Mouse (Mus musculus): ENCODE measurements around the gene Ifi47. TPM values are rescaled to one million over a fixed set of nuclear protein-coding genes. Genes with fewer than 3 reads are reported as not detected.

Ifi47 gene
- polyA plus RNA-seq, 1 experiment from 2014 or later: 2.1 TPM

GRCm38 (mm10) chr11:49077012-49077411, 625 bp downstream of the Ifi47 start:
- 67% methylated on average over 1 of the region's 1 CpGs for WGBS
- H3K4me3 ChIP-seq (ENCODE audit: low read depth, low read length): no peak overlapping the region
- H3K4me2 ChIP-seq (ENCODE audit: low read length): no peak overlapping the region
- H3K27me3 ChIP-seq (replicated peaks; ENCODE audit: control insufficient read depth, insufficient read depth, low read length): no peaks in the 10 kb centered on the region
- H3K27ac ChIP-seq (ENCODE audit: low read depth): no peak overlapping the region
- H3K9ac ChIP-seq (ENCODE audit: low read length): no peak overlapping the region
- no peaks in the 10 kb centered on the region for H3K36me3 ChIP-seq (ENCODE audit: control insufficient read depth, insufficient read depth, low read length)
- no peak for ATAC-seq (replicated peaks; ENCODE audit: low FRiP score, low TSS enrichment, low read depth)
- no peaks in the 10 kb centered on the region for H3K4me1 ChIP-seq (replicated peaks; ENCODE audit: control insufficient read depth, insufficient read depth, low read length)
- H3K9me3 ChIP-seq (ENCODE audit: control insufficient read depth, low read length): no peaks in the 10 kb centered on the region
- DNase-seq (ENCODE audit: low spot score): no peak

DNA sequence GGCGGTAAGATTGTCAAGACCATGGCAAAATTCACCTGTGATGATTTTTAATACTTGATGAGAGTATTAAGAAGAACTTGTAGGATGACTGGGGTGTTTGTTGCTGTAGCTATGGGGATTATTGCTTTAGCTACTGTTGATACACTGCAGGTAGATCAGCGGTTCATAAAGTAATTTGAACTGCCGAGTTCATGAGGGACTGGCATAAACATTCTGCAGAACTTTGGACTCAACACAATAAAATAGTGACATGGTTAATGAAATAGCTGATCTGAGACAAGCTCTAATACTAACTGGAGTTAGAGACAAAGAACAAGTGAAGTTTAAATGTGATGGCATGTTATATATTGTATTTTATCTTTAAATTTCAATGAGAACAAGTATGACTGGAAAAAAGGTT, 2.3 kb downstream of the Ifi47 start:
- DNase-seq (ENCODE audit: low spot score) (no peak), ATAC-seq (replicated peaks; ENCODE audit: low FRiP score, low TSS enrichment, low read depth) (no peak)
- no peak overlapping the region for H3K27ac ChIP-seq (ENCODE audit: low read depth)
- 54% methylated on average over 3 of the region's 3 CpGs for WGBS
- H3K4me1 ChIP-seq (replicated peaks; ENCODE audit: control insufficient read depth, insufficient read depth, low read length): no peaks in the 10 kb centered on the region
- no peaks in the 10 kb centered on the region for H3K27me3 ChIP-seq (replicated peaks; ENCODE audit: control insufficient read depth, insufficient read depth, low read length)
- H3K36me3 ChIP-seq (ENCODE audit: control insufficient read depth, insufficient read depth, low read length): no peaks in the 10 kb centered on the region
- no peaks in the 10 kb centered on the region for H3K9me3 ChIP-seq (ENCODE audit: control insufficient read depth, low read length)
- no peak overlapping the region for H3K4me3 ChIP-seq (ENCODE audit: low read depth, low read length)
- H3K9ac ChIP-seq (ENCODE audit: low read length): no peak overlapping the region
- H3K4me2 ChIP-seq (ENCODE audit: low read length): no peak overlapping the region

DNA sequence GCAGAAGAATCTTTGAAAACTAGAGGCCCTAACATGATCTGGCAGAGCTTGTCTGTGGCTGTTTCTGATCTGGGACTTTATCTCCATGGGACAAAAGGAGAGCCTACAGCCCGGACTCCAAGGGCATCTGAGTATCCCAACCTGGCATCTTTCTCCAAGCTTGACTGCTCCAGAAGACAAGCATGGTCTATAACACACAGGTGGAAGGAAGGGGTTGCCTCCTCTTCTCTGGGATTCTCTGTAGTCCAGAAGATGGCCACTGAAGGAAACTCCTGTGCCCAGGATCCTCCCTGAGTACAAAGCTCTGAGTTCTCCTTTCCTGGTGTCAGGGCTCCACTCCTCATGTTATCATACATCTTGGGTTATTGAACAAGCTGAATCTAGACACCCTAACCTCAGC, 4.2 kb downstream of the Ifi47 start:
- ATAC-seq (replicated peaks; ENCODE audit: low FRiP score, low TSS enrichment, low read depth): no peak
- H3K9ac ChIP-seq (ENCODE audit: low read length): no peak overlapping the region
- H3K4me3 ChIP-seq (ENCODE audit: low read depth, low read length): no peak overlapping the region
- no peak overlapping the region for H3K4me2 ChIP-seq (ENCODE audit: low read length)
- no peak for DNase-seq (ENCODE audit: low spot score)
- H3K36me3 ChIP-seq (ENCODE audit: control insufficient read depth, insufficient read depth, low read length): no peaks in the 10 kb centered on the region
- H3K27me3 ChIP-seq (replicated peaks; ENCODE audit: control insufficient read depth, insufficient read depth, low read length): no peaks in the 10 kb centered on the region
- H3K4me1 ChIP-seq (replicated peaks; ENCODE audit: control insufficient read depth, insufficient read depth, low read length): 0 out of 2 replicates have a peak, but pooled peaks cover 3% of the 10 kb centered on the region
- 93% methylated on average over 1 of the region's 1 CpGs for WGBS
- no peak overlapping the region for H3K27ac ChIP-seq (ENCODE audit: low read depth)
- H3K9me3 ChIP-seq (ENCODE audit: control insufficient read depth, low read length): no peaks in the 10 kb centered on the region

- Histone ChIP-seq H3K9ac (ENCODE audit: low read length) (no peak overlapping the region), H3K36me3 (ENCODE audit: control insufficient read depth, insufficient read depth, low read length) (no peaks in the 10 kb centered on the region), H3K9me3 (ENCODE audit: control insufficient read depth, low read length) (no peaks in the 10 kb centered on the region), H3K4me1 (replicated peaks; ENCODE audit: control insufficient read depth, insufficient read depth, low read length) (0 out of 2 replicates have a peak, but pooled peaks cover 3% of the 10 kb centered on the region), H3K4me3 (ENCODE audit: low read depth, low read length) (no peak overlapping the region), H3K4me2 (ENCODE audit: low read length) (no peak overlapping the region), H3K27ac (ENCODE audit: low read depth) (no peak overlapping the region), H3K27me3 (replicated peaks; ENCODE audit: control insufficient read depth, insufficient read depth, low read length) (no peaks in the 10 kb centered on the region)
- no peak for DNase-seq (ENCODE audit: low spot score)
- WGBS: 73% methylated on average over 4 of the region's 4 CpGs
- no peak for ATAC-seq (replicated peaks; ENCODE audit: low FRiP score, low TSS enrichment, low read depth)
These were observed 5.0 kb downstream of the Ifi47 start for GRCm38 (mm10) chr11:49081356-49081755.

DNA sequence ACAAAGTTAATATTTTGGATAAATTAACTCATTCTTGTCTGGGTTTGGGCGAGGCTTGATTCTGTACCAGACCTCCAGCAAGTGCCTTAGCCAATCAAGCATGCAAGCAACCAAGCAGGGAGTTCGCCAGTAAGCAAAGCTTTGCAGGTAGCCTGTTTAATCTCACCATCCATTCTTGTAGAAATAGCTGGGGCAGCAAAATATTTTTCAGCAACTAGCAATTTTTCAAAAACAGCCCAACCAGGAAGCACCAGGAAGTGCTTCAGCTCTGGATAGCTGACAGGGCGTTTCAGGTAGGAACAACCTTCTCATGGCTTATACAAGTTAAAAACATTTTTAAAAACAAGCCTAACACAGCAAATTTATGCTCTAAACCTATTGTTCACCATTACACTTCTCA, 5.5 kb downstream of the Ifi47 start:
- 63% methylated on average over 3 of the region's 3 CpGs for WGBS

DNA sequence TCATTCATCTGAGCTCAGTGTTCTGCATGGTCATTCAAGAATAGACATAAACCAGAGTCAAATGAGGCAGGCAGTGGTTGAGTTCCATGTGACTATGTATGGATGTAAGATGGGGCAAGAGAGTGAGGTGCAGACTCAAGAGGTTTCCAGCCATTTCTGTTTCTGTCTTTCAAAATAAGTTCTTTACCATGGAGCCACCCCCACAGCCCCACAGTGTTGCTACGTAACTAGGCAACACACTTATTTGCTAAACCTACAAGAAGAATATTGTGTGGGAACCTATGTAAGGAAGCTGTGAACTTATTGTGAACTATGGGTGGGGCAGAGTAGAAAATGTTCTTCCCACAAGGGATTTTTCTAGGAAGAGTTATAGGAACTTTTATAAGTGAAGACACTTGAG, 6.8 kb downstream of the Ifi47 start:
- WGBS: 76% methylated on average over 1 of the region's 1 CpGs
- ATAC-seq (replicated peaks; ENCODE audit: low FRiP score, low TSS enrichment, low read depth) (no peak), DNase-seq (ENCODE audit: low spot score) (no peak)
- no peaks in the 10 kb centered on the region for H3K9me3 ChIP-seq (ENCODE audit: control insufficient read depth, low read length)
- no peak overlapping the region for H3K4me2 ChIP-seq (ENCODE audit: low read length)
- H3K9ac ChIP-seq (ENCODE audit: low read length): no peak overlapping the region
- H3K27me3 ChIP-seq (replicated peaks; ENCODE audit: control insufficient read depth, insufficient read depth, low read length): no peaks in the 10 kb centered on the region
- 0 out of 2 replicates have a peak, but pooled peaks cover 8% of the 10 kb centered on the region for H3K4me1 ChIP-seq (replicated peaks; ENCODE audit: control insufficient read depth, insufficient read depth, low read length)
- H3K36me3 ChIP-seq (ENCODE audit: control insufficient read depth, insufficient read depth, low read length): no peaks in the 10 kb centered on the region
- H3K4me3 ChIP-seq (ENCODE audit: low read depth, low read length): no peak overlapping the region
- no peak overlapping the region for H3K27ac ChIP-seq (ENCODE audit: low read depth)

More for the DNA sequence above, 5.5 kb downstream of the Ifi47 start:
- no peak for ATAC-seq (replicated peaks; ENCODE audit: low FRiP score, low TSS enrichment, low read depth)
- no peaks in the 10 kb centered on the region for H3K36me3 ChIP-seq (ENCODE audit: control insufficient read depth, insufficient read depth, low read length)
- no peak overlapping the region for H3K4me2 ChIP-seq (ENCODE audit: low read length)
- no peak overlapping the region for H3K27ac ChIP-seq (ENCODE audit: low read depth)
- H3K27me3 ChIP-seq (replicated peaks; ENCODE audit: control insufficient read depth, insufficient read depth, low read length): no peaks in the 10 kb centered on the region
- H3K9ac ChIP-seq (ENCODE audit: low read length): no peak overlapping the region
- 0 out of 2 replicates have a peak, but pooled peaks cover 3% of the 10 kb centered on the region for H3K4me1 ChIP-seq (replicated peaks; ENCODE audit: control insufficient read depth, insufficient read depth, low read length)
- no peak overlapping the region for H3K4me3 ChIP-seq (ENCODE audit: low read depth, low read length)
- no peaks in the 10 kb centered on the region for H3K9me3 ChIP-seq (ENCODE audit: control insufficient read depth, low read length)
- DNase-seq (ENCODE audit: low spot score): no peak

DNA sequence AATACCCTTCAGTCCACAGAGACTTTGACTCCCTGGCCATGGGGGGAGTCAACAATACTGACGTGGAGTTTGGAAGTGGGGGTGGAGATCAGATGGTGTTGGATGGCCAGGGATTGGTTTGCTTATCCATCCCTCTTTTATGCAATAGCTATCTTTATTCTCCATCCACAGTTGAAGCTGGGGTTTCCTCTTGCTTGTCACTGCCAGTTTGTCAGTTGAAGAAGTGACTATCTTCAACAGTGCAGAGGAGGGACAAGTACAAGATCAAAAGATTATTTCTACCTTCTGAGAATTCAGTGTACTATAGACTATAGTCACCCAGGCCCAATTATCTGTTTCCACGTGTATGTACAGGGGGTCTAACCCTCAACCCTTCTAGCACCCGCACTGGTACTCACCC, 7.4 kb downstream of the Ifi47 start:
- H3K27me3 ChIP-seq (replicated peaks; ENCODE audit: control insufficient read depth, insufficient read depth, low read length): no peaks in the 10 kb centered on the region
- H3K4me3 ChIP-seq (ENCODE audit: low read depth, low read length): no peak overlapping the region
- H3K4me2 ChIP-seq (ENCODE audit: low read length): no peak overlapping the region
- 75% methylated on average over 3 of the region's 3 CpGs for WGBS
- ATAC-seq (replicated peaks; ENCODE audit: low FRiP score, low TSS enrichment, low read depth) (no peak), DNase-seq (ENCODE audit: low spot score) (no peak)
- H3K9me3 ChIP-seq (ENCODE audit: control insufficient read depth, low read length): no peaks in the 10 kb centered on the region
- H3K9ac ChIP-seq (ENCODE audit: low read length): no peak overlapping the region
- no peak overlapping the region for H3K27ac ChIP-seq (ENCODE audit: low read depth)
- peaks cover 13% of the 10 kb centered on the region; the same call in 1 of the 2 replicates for H3K4me1 ChIP-seq (replicated peaks; ENCODE audit: control insufficient read depth, insufficient read depth, low read length)
- no peaks in the 10 kb centered on the region for H3K36me3 ChIP-seq (ENCODE audit: control insufficient read depth, insufficient read depth, low read length)

DNA sequence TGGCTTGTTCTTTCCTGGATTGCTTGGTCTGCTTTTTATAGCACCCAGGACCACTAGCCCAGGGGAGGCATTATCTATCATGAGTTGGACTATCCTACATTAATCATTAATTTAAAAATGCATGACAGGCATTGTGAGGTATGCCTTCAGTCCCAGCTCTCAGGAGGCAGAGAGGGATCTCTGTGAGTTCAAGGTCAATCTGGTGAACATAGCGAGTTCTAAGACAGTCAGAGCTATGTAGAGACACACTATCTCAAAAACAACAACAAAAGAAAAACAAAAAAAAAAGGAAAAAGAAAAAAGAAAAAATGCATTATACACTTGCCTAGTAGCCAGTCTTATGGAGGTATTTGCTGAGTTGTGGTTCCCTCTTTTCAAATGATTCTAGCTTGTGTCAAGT, 8.0 kb downstream of the Ifi47 start:
- Histone ChIP-seq H3K4me1 (replicated peaks; ENCODE audit: control insufficient read depth, insufficient read depth, low read length) (peaks cover 14% of the 10 kb centered on the region; the same call in 1 of the 2 replicates), H3K9me3 (ENCODE audit: control insufficient read depth, low read length) (no peaks in the 10 kb centered on the region), H3K36me3 (ENCODE audit: control insufficient read depth, insufficient read depth, low read length) (no peaks in the 10 kb centered on the region), H3K9ac (ENCODE audit: low read length) (no peak overlapping the region), H3K4me3 (ENCODE audit: low read depth, low read length) (no peak overlapping the region), H3K27ac (ENCODE audit: low read depth) (no peak overlapping the region), H3K4me2 (ENCODE audit: low read length) (no peak overlapping the region), H3K27me3 (replicated peaks; ENCODE audit: control insufficient read depth, insufficient read depth, low read length) (no peaks in the 10 kb centered on the region)
- 59% methylated on average over 1 of the region's 1 CpGs for WGBS
- ATAC-seq (replicated peaks; ENCODE audit: low FRiP score, low TSS enrichment, low read depth) (no peak), DNase-seq (ENCODE audit: low spot score) (no peak)

GRCm38 (mm10) chr11:49084875-49085274, 8.5 kb downstream of the Ifi47 start:
- ATAC-seq (replicated peaks; ENCODE audit: low FRiP score, low TSS enrichment, low read depth): no peak
- H3K9ac ChIP-seq (ENCODE audit: low read length): no peak overlapping the region
- H3K36me3 ChIP-seq (ENCODE audit: control insufficient read depth, insufficient read depth, low read length): no peaks in the 10 kb centered on the region
- H3K27me3 ChIP-seq (replicated peaks; ENCODE audit: control insufficient read depth, insufficient read depth, low read length): no peaks in the 10 kb centered on the region
- H3K4me2 ChIP-seq (ENCODE audit: low read length): no peak overlapping the region
- no peak for DNase-seq (ENCODE audit: low spot score)
- no peak overlapping the region for H3K27ac ChIP-seq (ENCODE audit: low read depth)
- H3K4me1 ChIP-seq (replicated peaks; ENCODE audit: control insufficient read depth, insufficient read depth, low read length): peaks cover 14% of the 10 kb centered on the region; the same call in 1 of the 2 replicates
- H3K4me3 ChIP-seq (ENCODE audit: low read depth, low read length): no peak overlapping the region
- H3K9me3 ChIP-seq (ENCODE audit: control insufficient read depth, low read length): no peaks in the 10 kb centered on the region
- WGBS: 40% methylated on average over 3 of the region's 3 CpGs
